ENCODE assay signal across 9 mouse cellular contexts in genomic region chr2:128324256-128325096, GRCm38 (mm10).
DNase-seq lines count a peak whose midpoint lies in the region; ATAC-seq and TF ChIP-seq lines count a peak whose summit lies in the region.
"Had no signal": no experiment of that assay in that cellular context is flagged by ENCODE, and none has a peak within 500 bp of the region (broad histone marks: within the 10 kb centered on the region; RNA-seq: fewer than 3 reads in every experiment).

No protein-coding gene starts in this region.

- no peaks in the 10 kb centered on the region for H3K36me3 ChIP-seq in kidney, embryonic 14.5 days (ENCODE audit: control insufficient read depth, insufficient read depth, low read length)
- H3K36me3 ChIP-seq in intestine, postnatal 0 days (ENCODE audit: control insufficient read depth, insufficient read depth), result no peaks in the 10 kb centered on the region
- no peaks in the 10 kb centered on the region for H3K36me3 ChIP-seq in neural tube, embryonic 14.5 days (ENCODE audit: control insufficient read depth, insufficient read depth, low read length)
- H3K36me3 ChIP-seq: neural tube, embryonic 12.5 days had no signal

- no peak for TF ChIP-seq POLR2A in brain, embryonic 14.5 days (IDR thresholded peaks at IDR 0.05; ENCODE audit: borderline replicate concordance, extremely low read depth, insufficient read depth, insufficient read length, poor library complexity, severe bottlenecking)

- no peaks in the 10 kb centered on the region for H3K9me3 ChIP-seq in kidney, embryonic 14.5 days (ENCODE audit: control insufficient read depth, low read length)
- no peaks in the 10 kb centered on the region for H3K9me3 ChIP-seq in intestine, postnatal 0 days (ENCODE audit: control insufficient read depth)
- no peaks in the 10 kb centered on the region for H3K9me3 ChIP-seq in neural tube, embryonic 14.5 days (ENCODE audit: control insufficient read depth, low read length)
- H3K9me3 ChIP-seq: neural tube, embryonic 12.5 days had no signal

- H3K27ac ChIP-seq in kidney, embryonic 14.5 days (ENCODE audit: low read depth, low read length), result 0 out of 2 replicates have a peak overlapping the region, but pooled peaks have one; percentile 6
- H3K27ac ChIP-seq in intestine, postnatal 0 days (ENCODE audit: low read depth, low read length), result no peak overlapping the region
- H3K27ac ChIP-seq in neural tube, embryonic 14.5 days (ENCODE audit: low read depth, low read length), result peak overlapping the region; percentile 55; the same call in 1 of the 2 replicates
- H3K27ac ChIP-seq: neural tube, embryonic 12.5 days had no signal

- intact Hi-C loops in left cerebral cortex, postnatal 36 days (cut with DNase I), result no loop called here

- no peak overlapping the region for H3K9ac ChIP-seq in kidney, embryonic 14.5 days (ENCODE audit: low read depth, low read length)
- H3K9ac ChIP-seq in intestine, postnatal 0 days (ENCODE audit: low read depth, low read length), result no peak overlapping the region
- H3K9ac ChIP-seq in neural tube, embryonic 14.5 days (replicated peaks; ENCODE audit: low read depth, low read length), result no peak overlapping the region
- H3K9ac ChIP-seq: neural tube, embryonic 12.5 days had no signal

- no peak for DNase-seq in kidney, adult 8-10 months
- peak; percentile 76 for DNase-seq in brain, embryonic 14.5 days (ENCODE audit: low read depth)
- DNase-seq in gastrocnemius, postnatal 4 days (ENCODE audit: low spot score in 2 of 2), result peak; percentile 61 to 82
- DNase-seq in left cerebral cortex, postnatal 36 days (ENCODE audit: low spot score in 2 of 2), result no peak

- no peaks in the 10 kb centered on the region for H3K27me3 ChIP-seq in kidney, embryonic 14.5 days (ENCODE audit: control insufficient read depth, insufficient read depth, low read length)
- no peaks in the 10 kb centered on the region for H3K27me3 ChIP-seq in intestine, postnatal 0 days (replicated peaks; ENCODE audit: control insufficient read depth, insufficient read depth, low read length)
- no peaks in the 10 kb centered on the region for H3K27me3 ChIP-seq in neural tube, embryonic 14.5 days (ENCODE audit: control insufficient read depth, insufficient read depth, low read length)
- H3K27me3 ChIP-seq: neural tube, embryonic 12.5 days had no signal

- no peak for TF ChIP-seq CTCF in brain, embryonic 14.5 days (IDR thresholded peaks at IDR 0.05; ENCODE audit: borderline replicate concordance, extremely low read depth, insufficient read depth, insufficient read length)
- no peak for TF ChIP-seq CTCF in intestine, postnatal 0 days (IDR thresholded peaks at IDR 0.05; ENCODE audit: low read depth)

- WGBS in kidney, embryonic 14.5 days, result 29% methylated on average over 13 of the region's 13 CpGs
- 34% methylated on average over 13 of the region's 13 CpGs for WGBS in intestine, postnatal 0 days
- WGBS in neural tube, embryonic 14.5 days, result 40% methylated on average over 13 of the region's 13 CpGs

- peaks cover 9% of the 10 kb centered on the region for H3K4me1 ChIP-seq in kidney, embryonic 14.5 days (ENCODE audit: control insufficient read depth, insufficient read depth, low read length)
- H3K4me1 ChIP-seq in intestine, postnatal 0 days (replicated peaks; ENCODE audit: control insufficient read depth, insufficient read depth, low read length), result no peaks in the 10 kb centered on the region
- H3K4me1 ChIP-seq in neural tube, embryonic 14.5 days (ENCODE audit: control insufficient read depth, insufficient read depth, low read length), result peaks cover 3% of the 10 kb centered on the region; the same call in 1 of the 2 replicates

- peak; percentile 43; the same call in 1 of the 2 replicates for ATAC-seq in kidney, embryonic 14.5 days (ENCODE audit: low FRiP score, low TSS enrichment)
- 0 out of 2 replicates have a peak, but pooled peaks have one; percentile 28 for ATAC-seq in intestine, postnatal 0 days
- peak; percentile 58 for ATAC-seq in neural tube, embryonic 14.5 days (ENCODE audit: low read depth)
- no peak for ATAC-seq in monocyte, adult 5-6 weeks (replicated peaks; ENCODE audit: insufficient number of reproducible peaks, low FRiP score, low TSS enrichment, poor library complexity, severe bottlenecking)

- no peak overlapping the region for H3K4me3 ChIP-seq in kidney, embryonic 14.5 days (ENCODE audit: low read length)
- H3K4me3 ChIP-seq in intestine, postnatal 0 days (ENCODE audit: low read depth, low read length), result no peak overlapping the region
- no peak overlapping the region for H3K4me3 ChIP-seq in neural tube, embryonic 14.5 days (ENCODE audit: low read depth, low read length)
- H3K4me3 ChIP-seq: neural tube, embryonic 12.5 days had no signal

- no peak overlapping the region for H3K4me2 ChIP-seq in kidney, embryonic 14.5 days (replicated peaks; ENCODE audit: low read depth, low read length)
- H3K4me2 ChIP-seq in intestine, postnatal 0 days (replicated peaks; ENCODE audit: low read depth), result peak overlapping the region; percentile 28; the same call in 1 of the 2 replicates
- no peak overlapping the region for H3K4me2 ChIP-seq in neural tube, embryonic 14.5 days (ENCODE audit: low read depth, low read length)
- H3K4me2 ChIP-seq: neural tube, embryonic 12.5 days had no signal

Comparison
In these comparisons a context has a peak if more than half of its experiments do, and no peak if none do; other contexts are left out.
1. DNase-seq: peak in brain, embryonic 14.5 days (single experiment) and gastrocnemius, postnatal 4 days (2 of 2); none in kidney, adult 8-10 months (0 of 2) and left cerebral cortex, postnatal 36 days (0 of 2).